Mouse (Mus musculus) small intestine, adult 2 months (tissue): ENCODE measurements around the gene Slc31a1.

Source experiments
- CTCF ChIP-seq: fragments of 200-500 bp; IDR thresholded peaks from 2 replicates; pipeline ENCODE4 v1.5.1; 2012; ENCODE audit warnings: low read depth, mild to moderate bottlenecking, control low read depth, inconsistent platforms, low read length, moderate library complexity, mixed read lengths; ENCODE audit not compliant: insufficient replicate concordance, insufficient read length; ENCODE audit errors: extremely low read depth
- POLR2A ChIP-seq: fragments of 200-500 bp; IDR thresholded peaks from 2 replicates; pipeline ENCODE4 v1.6.1; 2012; ENCODE audit warnings: low read depth, mild to moderate bottlenecking, control low read depth, inconsistent platforms, low read length, moderate library complexity

- TF ChIP-seq POLR2A (no peak), CTCF (no peak)
Measured at GRCm38 (mm10) chr4:62360805-62361455, 403 bp downstream of the Slc31a1 start.
